Mouse (Mus musculus) midbrain, postnatal 0 days (tissue): ENCODE results near the gene 1190005I06Rik. TPM values are rescaled to one million over a fixed set of nuclear protein-coding genes. Genes with fewer than 3 reads are reported as not detected.
A peak's percentile ranks its signal among the peaks of the same experiment; 100 is the strongest.

Experiments used
- ATAC-seq: fragments of 200-750 bp; cut with Nextera tagmentation; 2 replicates; pipeline ENCODE4 v1.8.0; 2017; ENCODE audit warnings: moderate number of reproducible peaks, mild to moderate bottlenecking, moderate TSS enrichment, moderate library complexity; ENCODE audit not compliant: low FRiP score
- DNase-seq: peaks from one replicate; pipeline ENCODE4 v3.0.0-alpha.2; 2015; ENCODE audit warnings: low spot score
- H3K27ac ChIP-seq: fragments of 300-500 bp; sonication (generic); 2 replicates; pipeline ENCODE4 v1.5.1; 2014; ENCODE audit warnings: low read depth, mild to moderate bottlenecking, low read length, mixed read lengths
- H3K27me3 ChIP-seq: fragments of 300-500 bp; sonication (generic); 2 replicates; pipeline ENCODE4 v1.6.1; 2014; ENCODE audit warnings: low read length, control low read depth, mixed read lengths; ENCODE audit not compliant: insufficient read depth
- H3K36me3 ChIP-seq: fragments of 300-500 bp; sonication (generic); 2 replicates; pipeline ENCODE4 v1.6.1; 2014; ENCODE audit warnings: low read length, control low read depth, mixed read lengths; ENCODE audit not compliant: insufficient read depth
- H3K4me1 ChIP-seq: fragments of 300-500 bp; sonication (generic); 2 replicates; pipeline ENCODE4 v1.6.1; 2014; ENCODE audit warnings: mild to moderate bottlenecking, control low read depth, antibody characterized with exemption, low read length, mixed read lengths; ENCODE audit not compliant: insufficient read depth
- H3K4me2 ChIP-seq: fragments of 300-500 bp; sonication (generic); 2 replicates; pipeline ENCODE4 v1.6.1; 2014; ENCODE audit warnings: low read depth, mild to moderate bottlenecking, low read length, mixed read lengths; ENCODE audit not compliant: poor library complexity, severe bottlenecking
- H3K4me3 ChIP-seq: fragments of 300-500 bp; sonication (generic); 2 replicates; pipeline ENCODE4 v1.5.1; 2014; ENCODE audit warnings: low read depth, mild to moderate bottlenecking, low read length, moderate library complexity
- H3K9ac ChIP-seq: fragments of 300-500 bp; sonication (generic); replicated peaks from 2 replicates; pipeline ENCODE4 v1.6.1; 2014; ENCODE audit warnings: mild to moderate bottlenecking, low read length, moderate library complexity, mixed read lengths; ENCODE audit not compliant: poor library complexity, severe bottlenecking
- H3K9me3 ChIP-seq: fragments of 300-500 bp; sonication (generic); 2 replicates; pipeline ENCODE4 v1.6.1; 2016; ENCODE audit warnings: low read length, control low read depth
- CTCF ChIP-seq: IDR thresholded peaks from 2 replicates; pipeline ENCODE4 v1.5.1; 2016; ENCODE audit warnings: antibody characterized with exemption, mild to moderate bottlenecking
- WGBS: fragments of 180-500 bp; shearing (Covaris S2); extraction: QIAGEN DNeasy Blood & Tissue Kit; methylation state at CpG from one replicate; pipeline ENCODE4 v1.1.7; 2014; 5-methylcytosine and 5-hydroxymethylcytosine counted together
- polyA plus RNA-seq: library from polyadenylated mRNA; unstranded; fragments of >200 nt; fragmentation: Nextera tagmentation; extraction: Ambion mirVana; gene quantifications from 2 replicates; pipeline ENCODE4 v1.2.1, GENCODE M21; 2015
- total RNA-seq: library from RNA; depleted of rRNA; stranded (reverse); fragments of >200 nt; gene quantifications from 2 replicates; pipeline ENCODE4 v1.2.3, GENCODE M21; 2014

The 1190005I06Rik gene
- total and polyA plus RNA-seq, 2 experiments from 2014 or later: 25.4 to 30.9 TPM

DNA sequence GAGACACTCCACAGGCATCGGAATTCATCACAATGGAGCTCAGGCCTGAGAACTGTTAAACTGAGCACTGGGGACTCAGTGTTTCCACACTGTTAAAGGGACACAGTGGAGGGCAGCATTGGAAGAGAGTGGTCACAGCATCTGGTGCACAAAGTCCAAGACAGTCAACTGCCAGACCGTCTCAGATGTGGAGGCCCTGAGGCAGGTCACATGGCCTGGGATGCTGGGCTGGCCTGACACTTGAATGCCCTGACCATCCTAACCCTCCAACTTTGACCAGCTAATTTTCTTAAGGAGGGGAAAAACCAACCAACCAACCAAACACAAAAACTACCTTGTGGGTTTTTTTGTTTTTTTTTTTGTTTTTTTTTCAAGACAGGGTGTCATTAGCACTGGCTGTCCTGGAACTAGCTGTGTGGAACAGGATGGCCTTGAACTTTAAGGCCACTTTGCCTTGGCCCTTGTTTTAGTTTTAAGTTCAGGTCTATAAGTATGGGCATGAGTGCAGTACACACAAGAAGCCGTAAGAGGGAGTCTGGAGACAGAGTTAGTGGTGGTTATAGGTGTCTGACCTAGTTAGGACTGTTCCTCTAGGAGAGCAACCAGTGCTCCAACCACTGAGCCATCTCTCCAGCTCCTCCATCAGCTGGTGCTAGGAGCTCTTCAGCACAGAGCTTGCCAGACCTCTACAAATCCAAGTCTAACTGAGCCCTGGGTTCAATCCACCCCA, 18.5 kb upstream of the 1190005I06Rik start:
- no peaks in the 10 kb centered on the region for H3K9me3 ChIP-seq
- peak overlapping the region; percentile 97; the same call in 1 of the 2 replicates for H3K4me3 ChIP-seq
- TF ChIP-seq CTCF: peak; percentile 50
- no peak for DNase-seq
- no peak for ATAC-seq
- H3K27ac ChIP-seq: no peak overlapping the region
- WGBS: 72% methylated on average over 3 of the region's 3 CpGs
- no peaks in the 10 kb centered on the region for H3K27me3 ChIP-seq
- H3K36me3 ChIP-seq: peaks cover 11% of the 10 kb centered on the region
- peaks cover 21% of the 10 kb centered on the region for H3K4me1 ChIP-seq
- peak overlapping the region; percentile 78 for H3K4me2 ChIP-seq
- 0 out of 2 replicates have a peak overlapping the region, but pooled peaks have one; percentile 87 for H3K9ac ChIP-seq

- no peaks in the 10 kb centered on the region for H3K9me3 ChIP-seq
- no peak for DNase-seq
- peaks cover 4% of the 10 kb centered on the region; the same call in 1 of the 2 replicates for H3K36me3 ChIP-seq
- no peak overlapping the region for H3K4me3 ChIP-seq
- H3K4me2 ChIP-seq: no peak overlapping the region
- 76% methylated on average over 6 of the region's 6 CpGs for WGBS
- ATAC-seq: no peak
- peak; percentile 8; the same call in 1 of the 2 replicates for TF ChIP-seq CTCF
- no peaks in the 10 kb centered on the region for H3K27me3 ChIP-seq
- no peak overlapping the region for H3K9ac ChIP-seq
- peaks cover 21% of the 10 kb centered on the region for H3K4me1 ChIP-seq
- H3K27ac ChIP-seq: no peak overlapping the region
Observed at GRCm38 (mm10) chr8:120664566-120664965, 17.1 kb upstream of the 1190005I06Rik start.

- ATAC-seq: peak; percentile 50; the same call in 1 of the 2 replicates
Observed at GRCm38 (mm10) chr8:120657415-120657814, 10.0 kb upstream of the 1190005I06Rik start.

GRCm38 (mm10) chr8:120656322-120657052, 9.1 kb upstream of the 1190005I06Rik start:
- peak overlapping the region; percentile 26; the same call in 1 of the 2 replicates for H3K27ac ChIP-seq
- DNase-seq (no peak), ATAC-seq (no peak)
- no peaks in the 10 kb centered on the region for H3K27me3 ChIP-seq
- no peaks in the 10 kb centered on the region for H3K4me1 ChIP-seq
- peaks cover 44% of the 10 kb centered on the region for H3K36me3 ChIP-seq
- H3K9ac ChIP-seq: no peak overlapping the region
- WGBS: 78% methylated on average over 7 of the region's 7 CpGs
- H3K9me3 ChIP-seq: no peaks in the 10 kb centered on the region
- no peak overlapping the region for H3K4me2 ChIP-seq
- H3K4me3 ChIP-seq: no peak overlapping the region
- TF ChIP-seq CTCF: no peak

More at GRCm38 (mm10) chr8:120657415-120657814, 10.0 kb upstream of the 1190005I06Rik start:
- H3K27ac ChIP-seq: no peak overlapping the region; the same call in 1 of the 2 replicates
- no peak overlapping the region for H3K4me2 ChIP-seq
- H3K4me1 ChIP-seq: no peaks in the 10 kb centered on the region
- H3K9ac ChIP-seq: no peak overlapping the region
- no peaks in the 10 kb centered on the region for H3K27me3 ChIP-seq
- H3K9me3 ChIP-seq: no peaks in the 10 kb centered on the region
- H3K36me3 ChIP-seq: peaks cover 44% of the 10 kb centered on the region
- H3K4me3 ChIP-seq: no peak overlapping the region
- peak; percentile 55 for DNase-seq
- no peak for TF ChIP-seq CTCF
- 71% methylated on average over 8 of the region's 8 CpGs for WGBS

DNA sequence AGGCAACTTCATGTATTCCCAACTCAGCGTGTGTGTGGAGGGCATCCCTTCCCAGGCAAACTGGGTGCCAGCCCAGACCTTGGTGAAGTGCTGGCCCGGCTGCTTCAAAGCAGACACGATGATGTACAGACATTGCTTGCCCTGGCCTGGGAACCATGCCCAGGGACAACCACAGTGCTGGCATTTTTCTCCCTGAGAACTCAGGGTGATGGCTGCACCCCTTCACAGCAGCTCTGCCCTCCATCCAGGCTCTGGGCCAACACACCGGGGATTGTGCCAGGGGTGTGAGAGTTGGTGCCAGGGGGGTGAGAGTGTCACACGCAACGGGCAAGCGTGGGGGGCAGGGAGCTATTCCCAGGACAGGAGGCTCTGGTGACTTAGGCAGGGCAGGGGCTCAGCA, 2.8 kb downstream of the 1190005I06Rik start:
- Histone ChIP-seq H3K27me3 (no peaks in the 10 kb centered on the region), H3K4me2 (no peak overlapping the region), H3K36me3 (no peaks in the 10 kb centered on the region), H3K9ac (no peak overlapping the region), H3K4me3 (no peak overlapping the region), H3K9me3 (no peaks in the 10 kb centered on the region), H3K27ac (0 out of 2 replicates have a peak overlapping the region, but pooled peaks have one; percentile 2), H3K4me1 (no peaks in the 10 kb centered on the region)
- WGBS: 73% methylated on average over 7 of the region's 7 CpGs
- DNase-seq (peak; percentile 88), ATAC-seq (peak; percentile 83)
- TF ChIP-seq CTCF: no peak
